Mouse (Mus musculus) spleen, postnatal 14 days (tissue): ENCODE results near the gene Acadm.
A peak's percentile ranks its signal among the peaks of the same experiment; 100 is the strongest.

ENCODE experiments used
- DNase-seq, 2 experiments: peaks; one replicate each; pipeline ENCODE4 v3.0.0; 2021 to 2022; ENCODE audit warnings: low spot score in 2 of 2

Gene Acadm

DNA sequence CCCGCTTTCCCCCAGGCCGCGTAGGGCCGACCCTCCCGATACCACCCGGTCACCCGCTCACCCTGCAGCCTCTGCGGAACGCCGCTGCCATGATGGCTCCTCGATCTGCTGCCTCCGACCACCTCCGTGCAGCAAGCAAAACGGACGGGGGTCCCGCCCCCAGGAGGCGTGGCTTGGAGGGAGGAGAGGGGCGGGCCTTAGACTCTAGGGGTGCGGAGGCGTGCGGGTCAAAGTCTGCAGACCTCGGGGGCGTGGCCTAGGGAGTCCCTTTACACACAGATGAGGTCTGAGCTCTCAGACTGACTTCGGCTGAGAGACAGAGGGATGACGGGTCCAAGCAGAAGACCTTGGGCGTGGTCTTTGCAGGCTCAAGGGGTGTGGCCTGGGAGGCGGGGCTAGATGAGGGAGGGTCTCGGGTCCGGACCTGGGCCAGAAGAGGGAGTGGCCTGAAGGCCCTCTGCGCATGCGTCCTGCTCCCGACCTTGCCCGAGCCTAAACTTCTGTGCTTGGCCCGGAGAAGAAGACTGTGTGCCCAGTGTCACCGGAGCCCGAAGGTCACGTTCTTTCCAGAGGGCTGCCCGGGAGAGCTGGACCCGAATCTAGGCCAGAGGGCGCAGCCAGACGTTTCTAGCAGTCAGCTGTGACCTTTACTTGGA lies at the start of gene Acadm:
TSS of gene Acadm (minus strand) at position 298 of the 656 bp plus-strand sequence.
- DNase-seq: peak; percentile 96

DNA sequence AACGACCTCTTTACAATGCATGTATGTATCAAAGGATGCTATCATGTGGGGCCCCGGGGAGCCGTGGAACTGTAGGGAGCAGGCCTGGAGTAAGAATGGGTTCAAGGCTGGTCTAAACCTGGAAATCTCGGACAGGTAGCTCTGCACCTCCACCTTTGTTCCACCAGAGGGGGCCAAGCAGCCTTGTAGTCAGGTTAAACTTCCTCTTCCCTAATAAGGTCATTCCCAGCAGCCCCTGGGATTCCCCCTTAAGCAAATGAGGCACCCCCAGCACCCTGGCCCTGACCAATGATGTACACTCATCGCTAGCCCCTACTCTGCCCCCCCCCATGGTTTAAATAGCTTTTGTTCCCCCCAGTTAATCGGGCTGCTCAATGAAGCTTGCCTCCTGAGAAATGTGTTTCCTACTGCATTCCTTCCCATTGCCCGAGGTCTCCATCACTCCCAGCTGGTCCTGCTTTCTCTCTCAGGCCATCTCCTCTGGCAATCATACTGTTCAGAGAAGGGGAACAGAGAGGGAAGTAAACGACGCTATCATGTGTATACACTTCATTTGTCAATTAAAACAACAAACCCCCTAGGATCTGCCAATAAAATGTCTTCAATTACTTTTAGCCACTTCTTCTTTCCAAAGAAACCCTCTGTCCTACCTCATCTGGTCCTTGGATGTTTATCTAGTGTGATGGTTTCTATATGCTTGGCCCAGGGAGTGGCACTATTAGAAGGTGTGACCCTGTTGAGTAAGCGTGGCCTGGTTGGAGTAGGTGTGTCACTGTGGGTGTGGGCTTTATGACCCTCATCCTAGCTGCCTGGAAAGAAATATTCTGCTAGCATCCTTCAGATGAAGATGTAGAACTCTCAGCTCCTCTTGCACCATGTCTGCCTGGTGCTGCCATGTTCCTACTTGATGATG lies 40.3 kb upstream of the Acadm start:
- no peak for DNase-seq

DNA sequence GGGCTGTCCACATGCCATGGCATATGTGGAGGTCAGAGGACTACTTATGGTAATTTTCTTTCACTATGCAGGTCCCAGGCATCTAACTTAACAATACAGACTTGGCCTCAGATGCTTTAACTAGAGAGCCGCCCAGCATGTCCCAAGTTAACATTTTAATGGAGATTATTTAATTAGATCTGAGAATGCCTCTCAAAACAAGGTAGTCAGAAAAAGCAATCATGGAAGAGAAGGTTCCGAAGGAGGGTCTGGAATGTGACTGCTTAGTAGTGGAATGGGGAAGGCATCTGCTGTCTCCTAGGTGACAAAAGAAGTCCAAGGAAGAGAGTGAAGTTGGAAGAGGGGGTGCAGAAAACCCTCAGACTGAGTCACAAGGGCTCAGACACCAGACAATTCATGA lies 36.2 kb upstream of the Acadm start:
- DNase-seq: no peak

DNA sequence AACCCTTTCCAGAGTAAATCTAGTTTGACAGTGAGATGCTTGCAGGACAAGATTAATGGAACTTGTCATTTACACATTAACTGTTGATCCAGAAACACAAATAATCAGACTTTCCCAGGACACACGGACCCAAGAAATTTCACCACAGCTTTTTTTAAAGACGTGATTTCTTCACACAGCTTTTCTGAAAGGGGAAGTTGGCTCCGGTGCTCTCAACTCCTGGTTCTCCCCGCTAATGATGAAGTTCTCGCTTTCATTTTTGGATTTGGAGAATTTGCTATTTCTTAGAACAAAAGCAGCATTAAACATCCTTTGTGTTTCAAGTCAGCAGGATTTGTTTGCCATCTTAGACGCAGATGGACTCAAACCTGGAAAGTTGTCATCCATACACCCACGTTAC lies 31.4 kb upstream of the Acadm start:
- no peak for DNase-seq

DNA sequence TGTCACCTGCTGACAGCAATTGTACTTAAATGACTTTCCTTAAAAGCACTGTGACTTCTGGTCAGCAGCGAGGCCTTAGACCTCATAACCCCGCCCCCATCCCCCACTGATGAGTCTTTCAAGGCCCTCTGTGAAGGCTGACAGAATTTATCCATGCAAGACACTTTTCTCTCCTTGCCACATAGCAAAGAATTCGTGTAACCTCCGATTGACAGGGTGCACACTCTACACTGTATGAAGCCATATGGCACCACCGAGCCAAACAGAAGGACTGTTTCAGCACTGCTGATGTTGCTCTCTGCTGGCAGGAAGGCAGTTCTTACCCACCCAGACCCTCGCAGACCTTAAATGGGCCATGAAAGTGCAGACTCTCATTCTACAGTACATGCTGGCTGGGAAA lies 30.6 kb upstream of the Acadm start:
- DNase-seq: no peak

DNA sequence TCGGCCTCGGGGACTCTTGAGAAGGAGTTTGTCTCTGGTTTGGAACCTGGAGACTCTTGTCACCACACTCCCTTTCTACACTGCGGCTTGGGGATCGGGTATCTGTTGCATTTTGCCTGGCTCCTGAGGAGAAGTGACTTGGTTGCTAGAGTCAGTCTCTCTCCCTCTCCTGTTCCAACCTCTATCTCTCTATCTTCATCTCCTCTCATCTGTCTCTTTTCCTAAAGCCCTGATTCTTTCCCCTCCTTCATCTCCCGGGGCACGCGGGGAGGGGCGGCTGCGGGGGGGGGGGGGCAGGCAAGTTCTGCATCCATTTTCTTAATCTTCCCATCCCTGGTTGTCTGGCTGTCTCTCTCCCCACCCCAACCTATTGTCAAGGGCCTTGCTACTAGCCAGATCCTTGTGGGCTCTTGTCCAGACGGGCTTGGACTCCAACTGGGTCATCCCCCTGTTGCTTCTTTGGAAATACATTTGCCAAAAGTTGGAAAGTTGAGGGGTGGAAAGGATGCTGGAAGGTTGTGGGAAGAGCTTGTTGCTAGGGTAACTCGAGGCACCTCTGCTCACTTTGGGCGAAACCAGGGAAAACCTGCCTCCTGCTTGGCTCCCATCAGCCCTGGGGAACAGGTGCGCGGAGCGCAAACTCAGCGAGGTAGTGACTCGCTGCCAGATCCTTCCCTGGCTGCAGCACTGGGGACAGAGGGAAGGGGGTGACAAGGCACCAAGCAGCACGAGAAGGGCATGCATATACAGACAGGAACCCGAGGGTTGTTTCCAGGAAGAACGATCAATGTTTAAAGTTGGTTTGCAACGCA lies 29.7 kb upstream of the Acadm start:
- no peak for DNase-seq

DNA sequence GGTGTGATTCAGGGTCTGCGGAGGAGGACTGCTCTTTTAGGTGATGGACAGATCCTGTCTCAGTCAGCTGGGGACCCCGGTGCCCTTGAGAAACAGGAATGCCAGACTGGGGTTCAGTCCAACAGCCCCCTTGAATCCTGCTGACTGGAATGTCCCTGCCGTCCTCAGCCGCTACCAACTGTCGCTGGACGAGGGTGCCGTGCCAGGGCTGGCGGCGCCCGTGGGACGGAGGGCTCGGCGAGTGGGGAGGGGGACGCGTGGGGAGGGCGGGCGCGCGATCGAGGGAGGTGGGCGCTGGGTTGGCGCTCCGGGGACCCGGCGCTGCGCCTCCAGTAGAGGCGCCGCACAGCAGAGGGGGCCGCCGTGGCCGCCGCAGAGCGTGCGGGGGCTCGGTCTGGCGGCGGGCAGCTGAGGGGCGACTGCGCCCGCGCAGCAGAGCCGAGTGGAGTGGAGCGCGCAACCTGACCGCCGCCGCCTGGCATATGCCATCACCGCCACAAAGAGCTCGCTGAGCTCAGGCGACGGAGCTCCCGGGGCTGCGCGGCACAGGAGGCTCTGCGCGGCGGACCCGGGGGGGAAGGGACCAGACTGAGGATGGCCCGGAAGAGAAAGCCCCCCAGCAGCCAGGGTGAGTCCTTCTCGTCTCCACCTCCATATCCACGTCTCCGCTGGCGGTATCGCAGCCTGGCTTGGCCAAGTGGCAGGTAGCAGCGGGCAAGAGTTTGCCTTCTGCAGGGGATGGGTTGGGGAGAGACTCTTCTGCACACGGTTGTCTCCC lies 28.9 kb upstream of the Acadm start, which contains the start of gene Slc44a5:
TSS of gene Slc44a5 (plus strand) at position 266 of the 778 bp plus-strand sequence.
- DNase-seq: no peak

DNA sequence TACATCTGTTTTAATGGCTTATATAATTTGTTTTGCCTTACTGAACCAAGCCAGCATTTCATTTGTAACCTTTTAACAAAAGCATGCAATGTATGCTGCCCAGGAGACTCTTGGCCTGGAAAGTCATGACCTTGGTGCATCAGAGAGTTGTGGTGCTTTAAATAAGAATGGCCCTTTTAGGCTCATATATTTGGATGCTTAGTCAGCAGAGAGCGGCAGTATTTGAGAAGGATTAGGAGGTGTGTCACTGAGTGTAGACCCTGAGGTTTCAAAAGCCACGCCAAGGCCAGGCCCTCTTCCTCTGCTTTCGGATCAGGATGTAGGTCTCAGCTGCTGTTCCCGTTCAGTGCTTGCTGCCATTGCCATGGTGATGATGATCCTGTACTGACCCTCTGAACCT lies 25.0 kb upstream of the Acadm start:
- DNase-seq: no peak

DNA sequence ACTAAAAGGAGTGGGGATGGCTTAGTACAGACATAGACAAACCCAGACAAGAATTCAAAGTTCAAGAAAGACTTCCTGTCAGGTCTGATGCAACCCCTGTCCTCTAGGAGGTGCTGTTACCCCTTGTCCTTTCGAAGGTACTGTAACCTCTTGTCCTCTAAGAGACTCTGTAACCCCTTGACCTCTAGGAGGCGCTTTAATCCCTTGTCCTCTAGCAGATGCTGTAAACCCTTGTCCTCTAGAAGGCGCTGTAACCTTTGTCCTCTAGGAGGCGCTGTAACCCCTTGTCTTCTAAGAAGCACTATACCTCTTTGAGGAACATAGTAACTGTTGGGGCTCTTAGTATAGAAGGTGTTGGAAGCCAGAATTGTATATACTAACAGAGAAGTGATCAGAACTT lies 24.1 kb upstream of the Acadm start:
- peak in 1 of 2 experiments; percentile 36 for DNase-seq

DNA sequence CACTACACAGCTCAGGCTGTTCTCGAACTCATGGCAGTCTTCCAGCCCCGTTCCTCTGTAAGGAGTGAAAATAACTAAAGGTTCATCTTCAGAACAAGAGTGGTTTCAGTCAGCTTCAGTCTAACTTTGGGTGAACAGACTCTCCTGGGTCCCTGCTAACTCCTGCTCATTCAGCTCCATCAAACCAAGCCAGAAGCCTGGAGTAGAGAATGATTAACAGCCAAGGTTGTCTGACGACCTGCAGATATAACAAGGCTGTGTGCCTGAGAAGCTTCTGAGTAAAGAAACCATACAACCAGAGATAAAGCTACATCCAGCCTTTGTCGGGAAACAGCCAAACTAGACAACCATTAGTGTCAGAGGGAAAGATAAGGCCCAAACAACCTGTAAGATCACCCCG lies 23.0 kb upstream of the Acadm start:
- no peak for DNase-seq

DNA sequence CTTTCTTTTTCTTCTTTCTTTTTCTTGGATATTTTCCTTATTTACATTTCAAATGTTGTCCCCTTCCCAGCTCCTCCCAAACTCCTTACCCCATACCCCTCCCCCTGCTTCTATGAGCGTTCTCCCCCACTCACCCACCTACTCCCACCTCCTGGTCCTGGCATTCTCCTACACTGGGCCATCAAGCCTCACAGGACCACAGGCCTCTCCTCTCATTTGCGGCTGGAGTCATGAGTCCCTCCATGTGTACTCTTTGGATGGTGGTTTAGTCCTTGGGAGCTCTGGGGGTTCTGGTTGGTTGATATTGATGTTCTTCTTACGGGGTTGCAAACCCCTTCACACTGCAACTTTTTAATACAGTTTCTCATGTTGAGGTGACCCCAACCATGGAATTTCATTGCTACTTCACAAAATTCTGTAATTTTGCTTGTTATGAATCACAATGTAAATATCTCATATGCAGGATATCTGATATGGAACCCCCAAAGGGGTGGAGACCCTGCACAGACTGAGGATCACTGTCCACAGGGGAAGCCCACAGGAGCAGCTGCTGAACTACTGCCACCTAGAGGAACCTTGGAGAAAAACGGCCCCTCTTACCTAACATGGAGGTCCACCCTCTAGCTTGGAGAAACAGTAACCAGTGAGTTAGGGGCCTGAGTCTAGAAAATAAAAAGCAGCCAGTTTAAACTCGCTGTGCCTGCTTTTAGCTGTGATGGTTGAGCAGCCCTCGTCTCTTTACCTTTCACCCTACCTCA lies 17.4 kb upstream of the Acadm start:
- DNase-seq: no peak

DNA sequence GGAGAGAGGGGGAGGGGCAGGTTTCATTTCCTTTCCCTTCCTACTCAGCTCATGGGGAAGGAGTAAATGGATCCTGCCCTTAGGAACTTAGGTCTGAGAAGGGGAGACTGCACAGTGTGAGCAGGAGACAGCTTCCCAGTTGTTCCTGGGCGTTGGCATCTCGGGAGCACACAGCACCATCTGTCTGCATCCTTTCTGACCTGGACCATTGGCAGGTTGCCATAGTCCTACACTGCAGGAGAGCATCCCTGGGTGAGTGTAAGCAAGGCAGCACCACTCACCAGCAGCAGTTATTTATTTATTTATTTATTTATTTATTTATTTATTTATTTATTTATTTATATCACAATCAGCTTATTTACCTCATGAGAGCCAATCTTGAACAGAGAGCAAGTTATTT lies 16.5 kb upstream of the Acadm start:
- DNase-seq: no peak

DNA sequence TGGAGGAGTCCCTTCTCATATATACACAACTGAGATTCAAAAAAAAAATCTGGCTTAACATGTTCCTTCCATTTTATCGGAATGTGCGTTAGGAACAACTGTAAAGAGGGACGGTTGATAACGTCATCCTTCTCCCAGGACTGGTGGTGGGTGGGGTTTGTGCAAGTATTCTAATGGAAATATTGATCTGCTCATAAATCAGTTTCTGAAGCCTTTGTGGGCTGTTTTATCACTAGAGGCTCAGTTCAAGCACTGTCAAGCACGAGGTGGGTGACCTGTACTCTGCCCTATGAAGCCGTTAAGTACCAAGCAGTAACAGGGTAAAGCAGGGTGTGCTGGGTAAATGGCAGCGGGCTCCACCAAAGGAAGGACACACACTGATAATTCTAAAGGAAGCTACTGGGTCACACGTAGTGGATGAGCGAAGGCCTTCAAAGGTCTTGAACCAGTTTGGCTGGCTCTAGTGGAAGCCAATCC lies 15.3 kb upstream of the Acadm start:
- no peak for DNase-seq

DNA sequence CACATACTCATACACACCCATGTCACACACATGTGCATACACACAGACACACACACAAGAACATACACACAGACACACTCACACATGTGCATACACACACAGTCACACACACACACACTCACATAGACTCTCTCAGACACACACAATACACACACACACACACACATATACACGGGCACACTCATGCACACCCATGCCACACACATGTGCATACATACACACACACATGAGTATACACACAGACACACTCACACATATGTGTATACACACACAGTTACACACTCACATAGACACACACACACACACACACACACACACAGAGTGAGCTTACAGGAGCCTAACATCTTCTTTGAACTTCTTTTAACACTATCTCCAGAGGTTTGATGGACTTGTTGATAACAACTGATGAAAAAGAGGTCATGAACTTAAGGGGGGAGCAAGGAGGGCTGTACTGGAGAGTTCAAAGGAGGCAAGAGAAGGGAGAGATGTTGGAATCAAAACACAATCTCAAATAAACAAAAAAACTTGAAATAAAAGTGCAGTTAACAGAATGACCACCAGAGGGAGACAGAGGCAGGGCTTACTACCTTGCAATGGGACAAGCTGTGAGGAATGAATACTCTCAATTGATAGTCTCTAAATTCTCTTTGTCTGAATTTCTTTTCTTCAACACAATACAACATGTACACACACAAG lies 14.8 kb upstream of the Acadm start:
- DNase-seq: no peak

DNA sequence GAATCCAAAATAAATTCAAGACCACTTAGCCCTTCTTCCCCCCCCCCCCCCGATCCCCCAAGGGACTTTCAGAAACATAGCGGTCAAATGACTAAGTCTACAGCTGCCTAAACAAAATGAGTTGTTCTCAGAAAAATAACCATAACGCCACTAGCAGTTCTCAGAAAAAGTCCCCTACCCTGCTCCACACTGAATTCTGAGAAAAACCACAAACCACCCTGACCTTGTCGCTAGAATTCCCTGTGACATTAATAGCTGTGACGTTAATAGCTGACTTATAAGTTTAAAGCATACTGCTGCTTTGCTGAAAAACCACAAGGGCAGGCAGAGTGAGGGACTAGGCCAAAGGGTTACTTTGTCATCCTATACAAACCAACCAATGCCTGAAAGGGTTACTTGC lies 13.5 kb upstream of the Acadm start:
- no peak for DNase-seq

DNA sequence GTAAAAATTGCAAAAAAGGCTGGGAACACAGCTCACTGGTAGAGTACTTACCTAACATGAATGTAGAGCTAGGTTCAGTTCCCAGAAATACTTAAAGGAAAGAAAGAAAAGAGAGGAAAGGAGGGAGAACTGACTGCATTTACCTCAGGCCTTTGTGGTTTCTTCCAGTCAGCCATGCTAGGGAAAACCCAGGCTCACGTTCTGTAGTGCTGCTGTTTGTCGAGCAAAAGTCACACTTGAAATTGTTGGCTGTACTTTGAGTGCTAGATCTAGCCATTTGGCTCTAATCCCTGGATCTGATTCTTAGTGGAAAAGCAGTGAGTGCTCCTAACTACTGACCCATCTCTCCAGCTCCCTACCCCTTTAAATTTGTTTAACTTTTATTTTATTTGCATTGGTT lies 3.7 kb upstream of the Acadm start:
- DNase-seq: no peak

DNA sequence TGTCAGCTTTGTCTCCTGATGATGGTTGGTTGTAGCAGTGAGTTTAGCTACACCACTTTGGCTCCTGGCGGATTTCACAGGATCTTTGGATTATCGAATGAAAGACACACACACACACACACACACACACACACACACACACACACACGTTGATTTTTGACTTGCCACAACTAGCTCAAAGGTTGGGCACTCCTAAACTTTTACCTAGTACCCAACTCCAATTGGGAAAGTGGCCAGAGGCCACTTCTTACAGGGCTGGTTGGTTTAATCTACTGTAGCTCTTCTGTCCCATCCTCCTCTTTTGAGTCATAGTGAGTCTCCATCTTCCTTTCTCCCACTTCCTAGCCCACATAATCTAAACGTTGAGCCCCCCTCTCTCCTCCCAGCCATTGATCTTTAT lies 2.8 kb upstream of the Acadm start:
- DNase-seq: no peak

DNA sequence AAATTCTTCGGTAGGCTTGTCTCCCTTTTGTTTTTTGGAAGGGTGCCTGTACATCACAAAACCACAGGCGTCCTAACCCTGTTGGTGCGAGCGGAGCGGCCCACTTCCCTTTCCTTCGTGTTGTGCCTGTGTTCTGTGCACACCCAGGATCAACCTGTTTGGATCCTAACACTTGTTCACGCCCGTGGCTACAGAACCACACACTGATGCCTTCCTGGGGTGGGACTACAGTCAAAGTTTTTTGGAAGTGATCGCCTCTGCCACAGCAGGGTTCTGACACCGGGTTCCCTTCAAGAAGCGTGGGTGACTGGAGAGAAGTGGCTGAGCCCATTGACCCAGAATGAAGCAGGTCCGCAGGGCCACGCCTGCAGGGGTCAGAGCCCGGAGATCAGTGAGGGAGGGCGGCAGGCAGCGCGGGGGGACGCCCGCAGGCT lies 514 bp downstream of the Acadm start:
- DNase-seq: peak in 1 of 2 experiments; percentile 15

DNA sequence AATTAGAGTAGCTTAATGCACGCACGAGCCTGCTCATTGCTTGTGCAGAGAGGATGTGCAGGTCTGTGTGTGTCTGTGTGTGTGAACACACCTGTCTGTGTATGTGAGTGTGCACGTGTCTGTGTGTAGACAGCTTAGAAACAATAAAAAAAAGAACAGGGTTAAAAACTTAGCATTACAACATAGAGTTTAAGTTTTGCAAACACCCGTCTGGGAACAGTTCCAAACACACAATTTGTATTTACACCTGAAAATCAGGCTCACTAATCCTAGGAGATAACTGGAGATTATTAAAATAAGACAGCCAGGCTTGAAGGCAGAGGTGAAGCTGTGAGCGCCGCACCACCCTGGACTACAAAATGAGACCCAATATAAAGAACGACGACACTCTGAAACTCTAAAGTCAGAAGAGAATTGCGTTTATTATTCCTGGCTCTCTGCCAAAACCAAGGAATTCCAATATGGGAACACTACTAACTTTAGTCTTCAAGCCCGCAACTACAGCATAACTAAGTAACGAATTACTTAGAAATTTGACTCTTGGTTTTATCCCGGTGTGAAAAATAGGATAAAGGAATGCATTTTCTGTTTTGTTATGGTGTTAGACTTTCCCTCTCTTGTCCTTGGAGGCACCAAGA lies 1.3 kb downstream of the Acadm start:
- DNase-seq: no peak
